Mouse (Mus musculus): ENCODE measurements around the gene Sapcd1. TPM values are rescaled to one million over a fixed set of nuclear protein-coding genes. Genes with fewer than 3 reads are reported as not detected.

Sapcd1 gene
- polyA plus RNA-seq, 1 experiment = 0.77 TPM

GRCm38 (mm10) chr17:34980655-34981054 is 47.2 kb downstream of the Sapcd1 start:
- DNase-seq (ENCODE audit: low spot score) = no peak

- no peak for DNase-seq (ENCODE audit: low spot score)
These were observed 48.2 kb downstream of the Sapcd1 start for GRCm38 (mm10) chr17:34979631-34980030.

- DNase-seq (ENCODE audit: low spot score) = no peak
These were observed 49.6 kb downstream of the Sapcd1 start for GRCm38 (mm10) chr17:34978239-34978638.

- DNase-seq (ENCODE audit: low spot score) = no peak
These were observed 50.8 kb downstream of the Sapcd1 start for GRCm38 (mm10) chr17:34977000-34977399.

Other genes with a start within 250 kb of the Sapcd1 start
- not detected in 2 replicates for gene Cyp21a1, start 223.5 kb downstream of the Sapcd1 start, polyA plus RNA-seq (2012; rRNA removed)
- gene Stk19, start 191.1 kb downstream of the Sapcd1 start, polyA plus RNA-seq (2012; rRNA removed) = 37.0 and 47.5 TPM in 2 replicates
- 32.3 and 45.6 TPM in 2 replicates for gene Dxo, start 191.0 kb downstream of the Sapcd1 start, polyA plus RNA-seq (2012; rRNA removed)
- 50.3 and 58.0 TPM in 2 replicates for gene Skiv2l, start 177.8 kb downstream of the Sapcd1 start, polyA plus RNA-seq (2012; rRNA removed)
- 50.4 and 50.6 TPM in 2 replicates for gene Nelfe, start 177.6 kb downstream of the Sapcd1 start, polyA plus RNA-seq (2012; rRNA removed)
- 35.7 and 41.6 TPM in 2 replicates for gene Cfb, start 165.5 kb downstream of the Sapcd1 start, polyA plus RNA-seq (2012; rRNA removed)
- gene Zbtb12, start 148.5 kb downstream of the Sapcd1 start, polyA plus RNA-seq (2012; rRNA removed) = 6.6 and 8.5 TPM in 2 replicates
- 0.04 TPM in 1 of 2 replicates, not detected in the other for gene Gm20547, start 146.0 kb downstream of the Sapcd1 start, polyA plus RNA-seq (2012; rRNA removed)
- 43.0 and 45.6 TPM in 2 replicates for gene C2, start 129.8 kb downstream of the Sapcd1 start, polyA plus RNA-seq (2012; rRNA removed)
- gene Ehmt2, start 129.5 kb downstream of the Sapcd1 start, polyA plus RNA-seq (2012; rRNA removed) = 124 and 129 TPM in 2 replicates
- gene Slc44a4, start 113.5 kb downstream of the Sapcd1 start, polyA plus RNA-seq (2012; rRNA removed) = 4.5 and 5.1 TPM in 2 replicates
- gene Neu1, start 96.8 kb downstream of the Sapcd1 start, polyA plus RNA-seq (2012; rRNA removed) = 27.9 and 32.0 TPM in 2 replicates
- gene Hspa1b, start 68.8 kb downstream of the Sapcd1 start, polyA plus RNA-seq (2012; rRNA removed) = 100 and 116 TPM in 2 replicates
- not detected in 2 replicates for gene Gm20481, start 58.1 kb downstream of the Sapcd1 start, polyA plus RNA-seq (2012; rRNA removed)
- 52.7 and 54.4 TPM in 2 replicates for gene Hspa1a, start 55.9 kb downstream of the Sapcd1 start, polyA plus RNA-seq (2012; rRNA removed)
- 0.47 and 0.54 TPM in 2 replicates for gene Hspa1l, start 55.3 kb downstream of the Sapcd1 start, polyA plus RNA-seq (2012; rRNA removed)
- 47.8 and 58.4 TPM in 2 replicates for gene Lsm2, start 46.2 kb downstream of the Sapcd1 start, polyA plus RNA-seq (2012; rRNA removed)
- gene Vars, start 27.0 kb downstream of the Sapcd1 start, polyA plus RNA-seq (2012; rRNA removed) = 49.8 and 53.0 TPM in 2 replicates
- 5.2 and 6.1 TPM in 2 replicates for gene Vwa7, start 11.4 kb downstream of the Sapcd1 start, polyA plus RNA-seq (2012; rRNA removed)
- gene Msh5, start 18.7 kb upstream of the Sapcd1 start, polyA plus RNA-seq (2012; rRNA removed) = 1.2 and 1.4 TPM in 2 replicates
- 149 and 191 TPM in 2 replicates for gene Clic1, start 21.9 kb upstream of the Sapcd1 start, polyA plus RNA-seq (2012; rRNA removed)
- 60.5 and 68.6 TPM in 2 replicates for gene Ddah2, start 31.0 kb upstream of the Sapcd1 start, polyA plus RNA-seq (2012; rRNA removed)
- 0.26 and 0.37 TPM in 2 replicates for gene Ly6g6c, start 37.4 kb upstream of the Sapcd1 start, polyA plus RNA-seq (2012; rRNA removed)
- gene Mpig6b, start 38.2 kb upstream of the Sapcd1 start, polyA plus RNA-seq (2012; rRNA removed) = 0.44 and 0.48 TPM in 2 replicates
- gene Ly6g6e, start 48.9 kb upstream of the Sapcd1 start, polyA plus RNA-seq (2012; rRNA removed) = 9.5 and 12.9 TPM in 2 replicates
- 5.4 and 5.8 TPM in 2 replicates for gene Ly6g6d, start 50.0 kb upstream of the Sapcd1 start, polyA plus RNA-seq (2012; rRNA removed)
- gene Ly6g6f, start 57.6 kb upstream of the Sapcd1 start, polyA plus RNA-seq (2012; rRNA removed) = 0.15 TPM in 1 of 2 replicates, not detected in the other
- gene Abhd16a, start 61.2 kb upstream of the Sapcd1 start, polyA plus RNA-seq (2012; rRNA removed) = 104 and 114 TPM in 2 replicates
- gene Ly6g5c, start 80.3 kb upstream of the Sapcd1 start, polyA plus RNA-seq (2012; rRNA removed) = not detected in 2 replicates
- gene Ly6g5b, start 87.4 kb upstream of the Sapcd1 start, polyA plus RNA-seq (2012; rRNA removed) = 1.0 and 1.2 TPM in 2 replicates
- 16.2 and 19.3 TPM in 2 replicates for gene Gpank1, start 93.4 kb upstream of the Sapcd1 start, polyA plus RNA-seq (2012; rRNA removed)
- 116 and 122 TPM in 2 replicates for gene Csnk2b, start 94.0 kb upstream of the Sapcd1 start, polyA plus RNA-seq (2012; rRNA removed)
- 10.2 and 12.6 TPM in 2 replicates for gene D17H6S53E, start 98.4 kb upstream of the Sapcd1 start, polyA plus RNA-seq (2012; rRNA removed)
- 0.22 and 0.29 TPM in 2 replicates for gene Apom, start 104.0 kb upstream of the Sapcd1 start, polyA plus RNA-seq (2012; rRNA removed)
- gene Bag6, start 107.2 kb upstream of the Sapcd1 start, polyA plus RNA-seq (2012; rRNA removed) = 130 and 136 TPM in 2 replicates
- 170 and 213 TPM in 2 replicates for gene Prrc2a, start 136.9 kb upstream of the Sapcd1 start, polyA plus RNA-seq (2012; rRNA removed)
- 11.2 and 13.3 TPM in 2 replicates for gene Aif1, start 148.1 kb upstream of the Sapcd1 start, polyA plus RNA-seq (2012; rRNA removed)
- 20.4 and 23.0 TPM in 2 replicates for gene Lst1, start 160.4 kb upstream of the Sapcd1 start, polyA plus RNA-seq (2012; rRNA removed)
- gene Ltb, start 166.4 kb upstream of the Sapcd1 start, polyA plus RNA-seq (2012; rRNA removed) = 2.6 and 3.5 TPM in 2 replicates
- gene Tnf, start 174.0 kb upstream of the Sapcd1 start, polyA plus RNA-seq (2012; rRNA removed) = 0.55 and 0.83 TPM in 2 replicates
- gene Lta, start 177.3 kb upstream of the Sapcd1 start, polyA plus RNA-seq (2012; rRNA removed) = 0.29 and 0.43 TPM in 2 replicates
- 0.18 TPM in 1 of 2 replicates, not detected in the other for gene Gm16181, start 192.8 kb upstream of the Sapcd1 start, polyA plus RNA-seq (2012; rRNA removed)
- gene Atp6v1g2, start 205.6 kb upstream of the Sapcd1 start, polyA plus RNA-seq (2012; rRNA removed) = 11.9 and 14.5 TPM in 2 replicates
- 14.0 and 15.4 TPM in 2 replicates for gene Nfkbil1, start 207.8 kb upstream of the Sapcd1 start, polyA plus RNA-seq (2012; rRNA removed)
- gene Ddx39b, start 213.7 kb upstream of the Sapcd1 start, polyA plus RNA-seq (2012; rRNA removed) = 314 and 350 TPM in 2 replicates
- gene H2-D1, start 234.7 kb upstream of the Sapcd1 start, polyA plus RNA-seq (2012; rRNA removed) = 589 and 606 TPM in 2 replicates